8 mouse cellular contexts compared by ENCODE assay signal in genomic region chr1:152511237-152511636, GRCm38 (mm10).
A peak's percentile ranks its signal among the peaks of the same experiment; 100 is the strongest.
DNase-seq lines count a peak whose midpoint lies in the region; ATAC-seq and TF ChIP-seq lines count a peak whose summit lies in the region.

No protein-coding gene starts in this region.

- H3K27ac ChIP-seq in stomach, postnatal 0 days (replicated peaks) = no peak overlapping the region

- H3K9me3 ChIP-seq in stomach, postnatal 0 days (ENCODE audit: control insufficient read depth, low read length) = no peaks in the 10 kb centered on the region

- peak; percentile 39 to 48 for DNase-seq in kidney, adult 8-10 months
- no peak for DNase-seq in kidney, adult 18-20 months
- peak; percentile 92 for DNase-seq in ES-CJ7 (ENCODE audit: low read depth, low spot score)
- peak; percentile 30 for DNase-seq in c-Kit-positive CD71-positive TER-119-positive erythroid progenitor cells, embryonic 14.5 days (ENCODE audit: low spot score)
- peak; percentile 41 to 58 for DNase-seq in kidney, postnatal 36 days
- no peak for DNase-seq in stomach, postnatal 0 days (ENCODE audit: low spot score)
- DNase-seq in ovary, postnatal 10 days (ENCODE audit: low spot score) = no peak
- no peak for DNase-seq in left cerebral cortex, adult 11 months (ENCODE audit: low spot score)

- TF ChIP-seq EP300 in stomach, postnatal 0 days (optimal IDR thresholded peaks at IDR 0.05) = no peak

- WGBS in stomach, postnatal 0 days = 67% methylated on average over 4 of the region's 4 CpGs

- H3K36me3 ChIP-seq in stomach, postnatal 0 days (ENCODE audit: control insufficient read depth, insufficient read depth, low read length) = no peaks in the 10 kb centered on the region

- no peak overlapping the region for H3K4me3 ChIP-seq in stomach, postnatal 0 days (ENCODE audit: low read depth, low read length)

- no peaks in the 10 kb centered on the region for H3K27me3 ChIP-seq in stomach, postnatal 0 days (ENCODE audit: control insufficient read depth, insufficient read depth, low read length)

- TF ChIP-seq CTCF in stomach, postnatal 0 days (IDR thresholded peaks at IDR 0.05; ENCODE audit: low read depth) = peak; percentile 96

- no peak overlapping the region for H3K9ac ChIP-seq in stomach, postnatal 0 days (ENCODE audit: low read length)

- peak; percentile 70 for ATAC-seq in stomach, postnatal 0 days (ENCODE audit: low FRiP score, low TSS enrichment)

- H3K4me2 ChIP-seq in stomach, postnatal 0 days (replicated peaks; ENCODE audit: low read depth) = no peak overlapping the region

- no peaks in the 10 kb centered on the region for H3K4me1 ChIP-seq in stomach, postnatal 0 days (replicated peaks; ENCODE audit: control insufficient read depth, insufficient read depth)

Comparison
In these comparisons a context has a peak if more than half of its experiments do, and no peak if none do; other contexts are left out.
1. DNase-seq: peak in kidney, adult 8-10 months (2 of 2), ES-CJ7 (single experiment), c-Kit-positive CD71-positive TER-119-positive erythroid progenitor cells, embryonic 14.5 days (single experiment) and kidney, postnatal 36 days (2 of 2); none in kidney, adult 18-20 months (single experiment), stomach, postnatal 0 days (single experiment), ovary, postnatal 10 days (single experiment) and left cerebral cortex, adult 11 months (single experiment).